Mouse (Mus musculus) intestine, postnatal 0 days (tissue): ENCODE results near the gene Ube4b. TPM values are rescaled to one million over a fixed set of nuclear protein-coding genes. Genes with fewer than 3 reads are reported as not detected.

Source experiments
- ATAC-seq: fragments of 200-750 bp; cut with Nextera tagmentation; 2 replicates; pipeline ENCODE4 v1.8.0; 2017; ENCODE audit warnings: mild to moderate bottlenecking, moderate TSS enrichment, moderate library complexity
- H3K27ac ChIP-seq: fragments of 300-500 bp; sonication (generic); 2 replicates; pipeline ENCODE4 v1.5.1; 2014; ENCODE audit warnings: mild to moderate bottlenecking, low read depth, low read length, moderate library complexity
- H3K27me3 ChIP-seq: fragments of 300-500 bp; sonication (generic); replicated peaks from 2 replicates; pipeline ENCODE4 v1.6.1; 2014; ENCODE audit warnings: low read length, mixed read lengths; ENCODE audit not compliant: control insufficient read depth, insufficient read depth
- H3K36me3 ChIP-seq: fragments of 300-500 bp; sonication (generic); 2 replicates; pipeline ENCODE4 v1.6.1; 2014; ENCODE audit warnings: mild to moderate bottlenecking, moderate library complexity; ENCODE audit not compliant: control insufficient read depth, insufficient read depth
- H3K4me1 ChIP-seq: fragments of 300-500 bp; sonication (generic); replicated peaks from 2 replicates; pipeline ENCODE4 v1.6.1; 2014; ENCODE audit warnings: antibody characterized with exemption, low read length, mixed read lengths; ENCODE audit not compliant: control insufficient read depth, insufficient read depth
- H3K4me2 ChIP-seq: fragments of 300-500 bp; sonication (generic); replicated peaks from 2 replicates; pipeline ENCODE4 v1.6.1; 2014; ENCODE audit warnings: low read depth, mild to moderate bottlenecking, moderate library complexity
- H3K4me3 ChIP-seq: fragments of 300-500 bp; sonication (generic); 2 replicates; pipeline ENCODE4 v1.5.1; 2014; ENCODE audit warnings: low read depth, low read length
- H3K9ac ChIP-seq: fragments of 300-500 bp; sonication (generic); 2 replicates; pipeline ENCODE4 v1.6.1; 2014; ENCODE audit warnings: mild to moderate bottlenecking, low read depth, low read length
- H3K9me3 ChIP-seq: fragments of 300-500 bp; sonication (generic); 2 replicates; pipeline ENCODE4 v1.6.1; 2016; ENCODE audit warnings: mixed run types; ENCODE audit not compliant: control insufficient read depth
- CTCF ChIP-seq: sonication (generic); IDR thresholded peaks from 2 replicates; pipeline ENCODE4 v1.5.1; 2016; ENCODE audit warnings: low read depth, mild to moderate bottlenecking, control low read depth, antibody characterized with exemption, moderate library complexity
- WGBS: fragments of 180-500 bp; shearing (Covaris S2); extraction: QIAGEN DNeasy Blood & Tissue Kit; methylation state at CpG from one replicate; pipeline ENCODE4 v1.1.7; 2014; 5-methylcytosine and 5-hydroxymethylcytosine counted together
- polyA plus RNA-seq: library from polyadenylated mRNA; unstranded; fragments of >200 nt; fragmentation: Nextera tagmentation; extraction: Ambion mirVana; gene quantifications from 2 replicates; pipeline ENCODE4 v1.2.1, GENCODE M21; 2015

Ube4b gene
- polyA plus RNA-seq, 1 experiment from 2014 or later: 47.2 TPM

DNA sequence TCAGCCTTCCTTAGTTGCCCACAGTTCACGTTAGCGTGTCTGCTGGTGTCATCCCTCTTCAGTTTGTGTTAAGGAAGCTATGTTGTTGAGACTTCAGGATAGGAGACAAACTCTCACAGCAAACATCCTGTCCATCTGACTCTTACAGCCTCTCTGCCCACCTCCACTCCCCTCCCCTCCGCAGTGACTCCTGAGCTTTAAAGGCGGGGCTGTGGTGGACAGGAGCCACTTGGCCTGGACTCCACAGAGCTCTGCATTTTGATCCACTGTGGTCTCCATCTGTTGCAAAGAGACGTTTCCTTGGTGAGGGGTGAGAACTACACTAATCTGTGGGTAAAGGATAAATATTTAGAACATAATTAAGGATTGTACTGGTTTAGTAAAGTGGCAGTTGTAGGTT, 133.6 kb downstream of the Ube4b start:
- H3K27ac ChIP-seq: no peak overlapping the region
- no peak for TF ChIP-seq CTCF
- H3K36me3 ChIP-seq: peaks cover 16% of the 10 kb centered on the region; the same call in 1 of the 2 replicates
- no peaks in the 10 kb centered on the region for H3K9me3 ChIP-seq
- no peaks in the 10 kb centered on the region for H3K27me3 ChIP-seq
- ATAC-seq: no peak
- no peaks in the 10 kb centered on the region for H3K4me1 ChIP-seq
- 62% methylated on average over 5 of the region's 5 CpGs for WGBS
- no peak overlapping the region for H3K9ac ChIP-seq
- no peak overlapping the region for H3K4me2 ChIP-seq
- no peak overlapping the region for H3K4me3 ChIP-seq

DNA sequence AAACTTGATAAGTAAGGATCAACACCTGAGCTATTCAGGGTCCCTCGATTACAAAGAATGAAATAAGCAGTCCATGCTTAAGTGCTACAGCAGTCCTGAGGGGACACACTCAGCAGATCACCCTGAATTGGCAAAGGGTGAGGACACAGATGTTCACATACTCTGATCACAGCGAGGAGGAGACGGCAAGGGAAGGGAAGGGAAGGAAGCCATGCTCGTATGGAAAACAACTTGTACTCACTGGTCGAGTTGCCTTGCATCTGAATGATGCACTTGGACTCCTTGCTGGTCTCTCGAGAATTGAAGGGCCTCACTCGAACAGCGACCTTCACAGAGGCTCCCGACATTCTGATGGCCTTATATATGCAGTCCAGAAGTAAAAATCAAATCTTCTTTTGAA, 135.5 kb downstream of the Ube4b start:
- Histone ChIP-seq H3K36me3 (peaks cover 16% of the 10 kb centered on the region; the same call in 1 of the 2 replicates), H3K27me3 (no peaks in the 10 kb centered on the region), H3K9me3 (no peaks in the 10 kb centered on the region), H3K4me1 (no peaks in the 10 kb centered on the region), H3K9ac (no peak overlapping the region), H3K4me2 (no peak overlapping the region), H3K4me3 (no peak overlapping the region), H3K27ac (no peak overlapping the region)
- TF ChIP-seq CTCF: no peak
- 83% methylated on average over 9 of the region's 9 CpGs for WGBS
- ATAC-seq: no peak

DNA sequence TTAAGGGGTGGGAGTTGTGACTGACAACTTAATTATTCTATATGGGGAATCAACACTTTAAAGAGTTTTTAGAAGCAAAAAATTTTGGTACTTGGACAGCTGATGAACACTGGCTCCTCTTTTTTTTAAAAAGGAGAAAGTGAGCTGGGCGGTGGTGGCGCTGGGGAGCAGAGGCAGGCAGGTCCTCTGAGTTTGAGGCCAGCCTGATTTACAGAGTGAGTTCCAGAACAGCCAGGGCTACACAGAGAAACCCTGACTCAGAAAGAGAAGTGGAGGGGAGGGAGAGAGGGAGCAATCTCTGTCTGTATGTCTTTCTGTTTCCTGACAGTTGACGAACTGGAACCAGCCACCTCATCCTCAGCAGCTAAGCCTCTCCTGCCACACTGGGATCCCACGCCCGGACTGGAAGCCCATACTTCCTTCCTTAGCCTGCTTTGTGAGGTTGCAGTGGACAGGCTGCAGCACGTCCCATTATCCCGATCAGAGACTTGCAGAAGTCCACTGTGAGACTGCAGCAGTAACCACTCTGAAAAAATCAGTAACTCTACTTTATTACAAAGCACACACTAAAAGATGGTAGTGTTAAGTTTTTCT, 136.3 kb downstream of the Ube4b start:
- Histone ChIP-seq H3K9ac (no peak overlapping the region), H3K9me3 (no peaks in the 10 kb centered on the region), H3K4me3 (no peak overlapping the region), H3K4me2 (no peak overlapping the region), H3K27me3 (no peaks in the 10 kb centered on the region), H3K36me3 (peaks cover 16% of the 10 kb centered on the region; the same call in 1 of the 2 replicates), H3K27ac (no peak overlapping the region), H3K4me1 (no peaks in the 10 kb centered on the region; the same call in 1 of the 2 replicates)
- no peak for ATAC-seq
- TF ChIP-seq CTCF: no peak
- 85% methylated on average over 7 of the region's 7 CpGs for WGBS

DNA sequence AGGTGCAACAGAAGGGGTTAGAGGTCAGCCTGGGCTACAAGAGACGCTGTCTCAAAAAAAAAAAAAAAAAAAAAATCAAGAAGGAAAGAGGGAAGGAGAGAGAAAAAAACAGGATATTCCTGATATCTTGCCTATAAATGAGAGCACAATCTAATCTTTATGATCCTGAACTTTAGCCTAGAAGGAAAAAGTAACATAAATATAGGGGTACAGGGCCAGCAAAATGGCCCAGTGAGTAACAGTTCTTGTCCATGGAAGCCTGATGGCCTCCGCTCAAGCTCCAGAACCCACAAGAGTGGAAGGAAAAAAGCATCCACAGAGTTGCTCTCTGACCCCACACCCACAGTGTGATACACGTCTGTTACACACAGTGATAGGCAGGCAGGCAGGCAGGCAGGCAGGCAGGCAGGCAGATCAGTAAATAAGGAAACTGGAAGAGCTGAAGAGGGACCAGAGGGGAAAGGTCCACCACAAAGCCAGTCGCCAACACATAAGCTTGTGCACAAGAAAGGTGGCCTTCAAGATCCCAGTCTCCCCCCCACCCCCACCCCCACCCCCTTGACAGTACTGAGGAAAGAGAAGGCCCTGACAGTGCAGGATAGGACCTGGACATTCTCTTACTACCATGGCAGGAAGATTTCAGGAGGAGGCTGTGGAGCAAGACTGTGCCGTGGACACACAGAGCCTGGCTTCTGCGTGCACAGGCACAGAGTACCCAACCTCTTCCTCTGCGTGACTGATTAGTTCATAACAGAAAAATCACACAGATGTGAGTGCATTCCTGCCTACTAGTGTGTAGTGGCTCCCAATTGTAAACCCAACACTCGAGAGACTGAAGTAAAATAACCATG, 140.0 kb downstream of the Ube4b start:
- Histone ChIP-seq H3K9ac (no peak overlapping the region), H3K4me3 (no peak overlapping the region), H3K9me3 (no peaks in the 10 kb centered on the region), H3K36me3 (peaks cover 16% of the 10 kb centered on the region; the same call in 1 of the 2 replicates), H3K27ac (peak overlapping the region; percentile 68), H3K4me2 (peak overlapping the region; percentile 27), H3K27me3 (no peaks in the 10 kb centered on the region), H3K4me1 (peaks cover 8% of the 10 kb centered on the region; the same call in 1 of the 2 replicates)
- peak; percentile 74 for ATAC-seq
- WGBS: 38% methylated on average over 8 of the region's 8 CpGs
- TF ChIP-seq CTCF: no peak

DNA sequence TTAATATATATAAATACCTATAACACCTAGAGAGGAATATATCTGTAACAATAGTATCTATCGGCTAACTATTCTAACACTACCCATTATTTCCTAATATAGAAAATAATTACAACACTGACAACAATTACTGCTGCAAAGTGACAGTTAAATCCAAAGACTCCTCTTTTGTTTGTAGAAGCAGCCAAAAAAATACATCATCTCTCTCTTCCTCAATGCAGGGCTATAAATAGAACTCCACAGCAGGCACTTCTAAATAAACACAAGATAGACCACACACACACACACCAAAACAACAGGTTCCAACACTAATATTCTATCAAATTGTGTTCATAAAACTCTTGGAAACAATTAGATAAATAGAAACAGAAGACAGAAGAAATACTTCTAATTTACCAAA, 140.9 kb downstream of the Ube4b start:
- H3K4me3 ChIP-seq: no peak overlapping the region
- H3K4me2 ChIP-seq: no peak overlapping the region
- no peak overlapping the region for H3K27ac ChIP-seq
- no peaks in the 10 kb centered on the region for H3K9me3 ChIP-seq
- peaks cover 11% of the 10 kb centered on the region; the same call in 1 of the 2 replicates for H3K36me3 ChIP-seq
- peaks cover 8% of the 10 kb centered on the region; the same call in 1 of the 2 replicates for H3K4me1 ChIP-seq
- no peak overlapping the region for H3K9ac ChIP-seq
- ATAC-seq: no peak
- H3K27me3 ChIP-seq: no peaks in the 10 kb centered on the region
- WGBS: 86% methylated on average over 1 of the region's 1 CpGs
- TF ChIP-seq CTCF: no peak

DNA sequence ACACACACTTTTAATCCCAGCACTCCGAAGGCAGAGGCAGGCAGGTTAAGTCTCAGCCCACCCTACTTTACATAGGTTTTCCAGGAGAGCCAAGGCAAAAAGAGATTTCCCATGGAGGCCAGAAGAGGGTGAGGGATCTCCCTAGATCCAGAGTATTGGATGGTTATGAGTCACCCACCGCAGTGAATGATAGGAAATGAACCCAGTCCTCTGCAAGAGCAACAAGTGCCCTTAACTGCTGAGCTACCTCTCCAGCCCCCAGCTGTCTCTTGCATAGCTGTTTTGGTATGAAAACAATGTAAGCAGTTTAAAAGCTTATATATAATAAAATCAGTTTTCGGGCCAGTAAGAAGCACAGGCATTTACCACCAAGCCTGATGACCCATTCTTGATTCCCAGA, 143.5 kb downstream of the Ube4b start:
- WGBS: 61% methylated on average over 3 of the region's 3 CpGs
- Histone ChIP-seq H3K27ac (no peak overlapping the region), H3K9ac (no peak overlapping the region), H3K4me2 (no peak overlapping the region), H3K4me3 (no peak overlapping the region), H3K27me3 (no peaks in the 10 kb centered on the region), H3K4me1 (peaks cover 8% of the 10 kb centered on the region; the same call in 1 of the 2 replicates), H3K36me3 (no peaks in the 10 kb centered on the region), H3K9me3 (no peaks in the 10 kb centered on the region)
- TF ChIP-seq CTCF: no peak
- ATAC-seq: no peak
